ENCODE assay signal across 8 mouse cellular contexts in genomic region chr17:5352901-5353300, GRCm38 (mm10).
A peak's percentile ranks its signal among the peaks of the same experiment; 100 is the strongest.
DNase-seq lines count a peak whose midpoint lies in the region; ATAC-seq and TF ChIP-seq lines count a peak whose summit lies in the region.

No protein-coding gene starts in this region.

- DNase-seq in kidney, adult 2 months = peak; percentile 57
- DNase-seq in adipocyte (ENCODE audit: low spot score) = peak; percentile 87
- DNase-seq in cerebellum, adult 9-10 months = peak; percentile 70
- no peak for DNase-seq in thymus, postnatal 25 days
- no peak for DNase-seq in liver, postnatal 0 days

- no peaks in the 10 kb centered on the region for H3K9me3 ChIP-seq in kidney, embryonic 14.5 days (ENCODE audit: control insufficient read depth, low read length)
- H3K9me3 ChIP-seq in hindbrain, embryonic 16.5 days (ENCODE audit: control insufficient read depth, low read length) = no peaks in the 10 kb centered on the region
- no peaks in the 10 kb centered on the region for H3K9me3 ChIP-seq in midbrain, embryonic 13.5 days
- no peaks in the 10 kb centered on the region for H3K9me3 ChIP-seq in liver, postnatal 0 days (ENCODE audit: low read length)

- WGBS in kidney, adult 2 months = 37% methylated on average over 5 of the region's 5 CpGs
- WGBS in kidney, embryonic 14.5 days = 72% methylated on average over 5 of the region's 5 CpGs
- WGBS in hindbrain, embryonic 16.5 days = 41% methylated on average over 5 of the region's 5 CpGs
- 62% methylated on average over 5 of the region's 5 CpGs for WGBS in midbrain, embryonic 13.5 days
- WGBS in liver, postnatal 0 days (ENCODE audit: insufficient replicate concordance) = 76% methylated on average over 5 of the region's 5 CpGs

- no peak for ATAC-seq in kidney, embryonic 14.5 days (ENCODE audit: low FRiP score, low TSS enrichment)
- peak; percentile 77 for ATAC-seq in hindbrain, embryonic 16.5 days
- ATAC-seq in midbrain, embryonic 13.5 days = 0 out of 2 replicates have a peak, but pooled peaks have one; percentile 40
- ATAC-seq in liver, postnatal 0 days = no peak

- no peak for TF ChIP-seq CTCF in kidney, adult 2 months (conservative IDR thresholded peaks at IDR 0.05; ENCODE audit: insufficient read depth, insufficient read length, low read depth, low read length)
- no peak for TF ChIP-seq CTCF in liver, postnatal 0 days (IDR thresholded peaks at IDR 0.05; ENCODE audit: low read depth)

- H3K27me3 ChIP-seq in kidney, adult 2 months (replicated peaks; ENCODE audit: control insufficient read depth, insufficient read depth, low read length) = no peaks in the 10 kb centered on the region
- no peaks in the 10 kb centered on the region for H3K27me3 ChIP-seq in kidney, embryonic 14.5 days (ENCODE audit: control insufficient read depth, insufficient read depth, low read length)
- no peaks in the 10 kb centered on the region for H3K27me3 ChIP-seq in hindbrain, embryonic 16.5 days (replicated peaks; ENCODE audit: control insufficient read depth, insufficient read depth, low read length)
- no peaks in the 10 kb centered on the region for H3K27me3 ChIP-seq in midbrain, embryonic 13.5 days
- H3K27me3 ChIP-seq in liver, postnatal 0 days (ENCODE audit: insufficient read depth, low read length) = no peaks in the 10 kb centered on the region

- TF ChIP-seq POLR2A in kidney, adult 2 months (IDR thresholded peaks at IDR 0.05; ENCODE audit: low read depth, low read length) = no peak

- no peaks in the 10 kb centered on the region for H3K4me1 ChIP-seq in kidney, adult 2 months (ENCODE audit: control insufficient read depth, insufficient read depth, low read length)
- H3K4me1 ChIP-seq in kidney, embryonic 14.5 days (ENCODE audit: control insufficient read depth, insufficient read depth, low read length) = no peaks in the 10 kb centered on the region
- H3K4me1 ChIP-seq in hindbrain, embryonic 16.5 days (ENCODE audit: control insufficient read depth, insufficient read depth, low read depth, low read length) = no peaks in the 10 kb centered on the region; the same call in 1 of the 2 replicates
- H3K4me1 ChIP-seq in midbrain, embryonic 13.5 days (replicated peaks) = no peaks in the 10 kb centered on the region
- no peaks in the 10 kb centered on the region for H3K4me1 ChIP-seq in liver, postnatal 0 days (ENCODE audit: insufficient read depth)

- TF ChIP-seq EP300 in liver, postnatal 0 days (IDR thresholded peaks at IDR 0.05; ENCODE audit: low read depth) = no peak

- H3K36me3 ChIP-seq in kidney, adult 2 months (ENCODE audit: control insufficient read depth, insufficient read depth, low read length) = no peaks in the 10 kb centered on the region
- H3K36me3 ChIP-seq in kidney, embryonic 14.5 days (ENCODE audit: control insufficient read depth, insufficient read depth, low read length) = no peaks in the 10 kb centered on the region
- no peaks in the 10 kb centered on the region for H3K36me3 ChIP-seq in hindbrain, embryonic 16.5 days (ENCODE audit: control insufficient read depth, insufficient read depth, low read length)
- no peaks in the 10 kb centered on the region for H3K36me3 ChIP-seq in midbrain, embryonic 13.5 days
- H3K36me3 ChIP-seq in liver, postnatal 0 days (replicated peaks; ENCODE audit: insufficient read depth, low read length) = no peaks in the 10 kb centered on the region

- H3K27ac ChIP-seq in kidney, adult 2 months (ENCODE audit: insufficient read depth, low read depth, low read length) = no peak overlapping the region
- H3K27ac ChIP-seq in kidney, embryonic 14.5 days (ENCODE audit: low read depth, low read length) = no peak overlapping the region
- no peak overlapping the region for H3K27ac ChIP-seq in hindbrain, embryonic 16.5 days (ENCODE audit: low read depth, low read length)
- peak overlapping the region; percentile 25; the same call in 1 of the 2 replicates for H3K27ac ChIP-seq in midbrain, embryonic 13.5 days
- no peak overlapping the region for H3K27ac ChIP-seq in liver, postnatal 0 days (ENCODE audit: low read depth)

- no peak overlapping the region for H3K4me3 ChIP-seq in kidney, adult 2 months (ENCODE audit: insufficient read depth, low read depth, low read length)
- H3K4me3 ChIP-seq in kidney, embryonic 14.5 days (ENCODE audit: low read length) = no peak overlapping the region
- no peak overlapping the region for H3K4me3 ChIP-seq in hindbrain, embryonic 16.5 days (ENCODE audit: low read length)
- no peak overlapping the region for H3K4me3 ChIP-seq in midbrain, embryonic 13.5 days (replicated peaks)
- no peak overlapping the region for H3K4me3 ChIP-seq in liver, postnatal 0 days (ENCODE audit: low read depth, low read length)

- H3K9ac ChIP-seq in kidney, embryonic 14.5 days (ENCODE audit: low read depth, low read length) = no peak overlapping the region
- H3K9ac ChIP-seq in hindbrain, embryonic 16.5 days (ENCODE audit: low read depth, low read length) = no peak overlapping the region
- no peak overlapping the region for H3K9ac ChIP-seq in midbrain, embryonic 13.5 days (replicated peaks)
- no peak overlapping the region for H3K9ac ChIP-seq in liver, postnatal 0 days (replicated peaks)

- H3K4me2 ChIP-seq in kidney, embryonic 14.5 days (replicated peaks; ENCODE audit: low read depth, low read length) = no peak overlapping the region
- H3K4me2 ChIP-seq in hindbrain, embryonic 16.5 days (ENCODE audit: low read length) = no peak overlapping the region
- no peak overlapping the region for H3K4me2 ChIP-seq in midbrain, embryonic 13.5 days (replicated peaks)
- H3K4me2 ChIP-seq in liver, postnatal 0 days (ENCODE audit: low read depth, low read length) = no peak overlapping the region

Comparison
In these comparisons a context has a peak if more than half of its experiments do, and no peak if none do; other contexts are left out.
1. DNase-seq: peak in kidney, adult 2 months (single experiment), adipocyte (single experiment) and cerebellum, adult 9-10 months (single experiment); none in thymus, postnatal 25 days (single experiment) and liver, postnatal 0 days (single experiment).
2. ATAC-seq: peak in hindbrain, embryonic 16.5 days (single experiment) and midbrain, embryonic 13.5 days (single experiment); none in kidney, embryonic 14.5 days (single experiment) and liver, postnatal 0 days (single experiment).